Mouse (Mus musculus): ENCODE measurements around the gene Ifitm6.
"Not testable (repeated sequence)": the region's sequence is repeated elsewhere in the genome, so short reads cannot be mapped to it uniquely, and the experiment has no call there.

Ifitm6 gene

DNA sequence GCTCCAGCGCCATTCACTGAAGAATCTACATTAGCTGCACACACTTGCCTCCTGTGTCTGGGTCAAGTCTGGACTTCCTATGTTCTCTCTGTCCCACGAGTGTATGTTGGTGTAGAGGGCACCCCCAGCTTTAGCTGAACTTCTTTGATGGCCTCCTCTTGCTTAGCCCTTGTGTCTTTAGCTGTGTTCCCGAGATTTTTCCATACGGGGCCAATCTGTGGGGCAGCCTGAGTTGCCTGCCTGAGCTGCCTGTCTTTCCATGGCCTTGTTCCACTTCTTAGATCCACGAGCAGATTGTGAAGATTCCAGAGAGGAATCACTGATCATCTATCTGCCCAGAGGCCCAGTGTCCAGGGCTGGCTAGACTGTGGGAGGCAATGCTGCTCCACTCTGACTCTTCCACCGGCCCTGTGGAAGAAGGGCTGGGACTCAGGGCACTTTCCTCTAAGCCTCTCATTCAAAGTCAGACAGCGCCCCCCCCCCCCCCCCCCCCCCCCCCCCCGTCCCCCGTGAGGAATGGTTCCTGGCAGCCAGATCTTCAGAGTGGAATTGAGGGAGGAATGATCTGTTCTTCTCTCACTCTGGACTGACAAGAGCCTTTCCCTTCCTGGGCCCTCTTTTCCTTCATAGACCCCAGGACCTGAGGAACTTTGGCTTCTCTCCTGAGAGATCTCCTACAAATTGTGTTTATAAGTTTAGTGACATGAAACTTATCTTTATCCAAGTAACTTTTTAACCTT is 23.3 kb upstream of the Ifitm6 start:
- peak; percentile 36 to 51 for DNase-seq

DNA sequence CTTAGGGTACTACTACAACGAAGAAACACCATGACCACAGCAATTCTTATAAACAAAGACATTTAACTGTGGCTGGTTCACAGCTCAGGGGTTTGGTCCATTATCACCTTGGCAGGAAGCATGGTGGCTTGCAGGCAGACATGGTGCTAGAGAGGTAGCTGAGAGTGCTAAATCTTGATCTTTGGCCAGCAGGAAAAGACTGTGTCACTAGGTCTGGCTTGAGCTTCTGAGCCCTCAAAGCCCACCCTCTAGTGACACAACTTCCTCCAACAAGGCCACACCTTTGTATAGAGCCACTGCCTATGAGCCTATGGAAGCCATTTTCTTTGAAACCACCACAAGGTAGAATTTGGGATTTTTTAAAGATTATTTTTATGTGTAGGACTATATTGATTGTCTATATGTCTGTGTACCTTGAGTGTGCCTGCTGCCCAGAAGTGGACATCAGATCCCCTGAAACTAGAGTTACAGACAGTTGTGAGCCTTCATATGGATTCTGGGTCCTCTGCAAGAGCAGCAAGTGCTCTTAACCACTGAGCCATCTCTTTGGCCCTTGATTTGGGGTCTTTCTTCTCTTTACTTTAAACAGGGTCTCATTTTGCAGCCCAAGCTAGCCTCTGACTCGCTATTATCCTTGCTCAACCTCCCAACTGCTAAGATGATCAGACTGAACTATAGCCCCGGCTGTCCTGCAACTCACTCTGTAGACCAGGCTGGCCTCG is 21.8 kb upstream of the Ifitm6 start:
- no peak for DNase-seq

DNA sequence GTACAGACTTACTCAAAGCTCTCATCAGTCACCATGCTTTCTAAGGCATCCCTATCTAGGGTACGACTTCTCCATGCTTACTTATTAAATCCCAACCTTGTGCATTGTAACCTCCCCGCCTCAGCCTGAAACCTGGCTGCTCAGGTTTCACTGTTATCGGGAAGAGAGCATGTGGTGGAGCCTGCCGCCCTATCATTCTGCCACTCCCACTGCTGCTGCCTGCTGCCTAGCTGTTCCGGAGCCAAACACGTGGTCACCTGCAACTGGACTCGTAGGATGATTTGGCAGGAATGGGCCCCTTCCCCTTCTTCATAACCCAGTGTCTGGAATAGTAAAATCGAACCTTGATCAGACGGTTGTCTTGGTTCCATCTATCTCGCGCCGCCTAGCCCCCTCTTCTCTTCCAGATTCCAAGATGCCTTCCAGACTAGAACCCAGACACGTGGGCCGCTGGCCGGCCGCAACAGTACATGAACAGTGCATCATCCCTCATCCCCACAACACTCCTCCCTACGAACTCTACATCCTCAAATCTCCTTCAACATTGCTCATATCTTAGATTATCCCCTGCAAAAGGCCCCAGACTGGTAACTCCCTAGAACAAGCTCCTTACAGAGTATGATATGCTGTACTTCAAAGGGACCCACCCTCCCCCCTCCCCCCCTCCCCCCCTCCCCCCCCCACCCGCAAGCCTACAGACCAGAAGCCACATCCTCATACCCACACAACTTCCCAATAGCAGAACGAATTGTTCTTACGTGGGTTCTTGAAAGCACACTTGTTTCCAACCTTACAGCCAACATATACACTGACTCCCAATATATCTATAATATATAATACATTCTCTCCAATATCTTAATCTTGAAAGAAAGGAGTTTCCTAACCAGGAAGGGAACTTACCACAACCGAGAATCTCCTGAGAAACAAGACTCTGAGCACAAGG is 20.6 kb upstream of the Ifitm6 start:
- no peak for DNase-seq

DNA sequence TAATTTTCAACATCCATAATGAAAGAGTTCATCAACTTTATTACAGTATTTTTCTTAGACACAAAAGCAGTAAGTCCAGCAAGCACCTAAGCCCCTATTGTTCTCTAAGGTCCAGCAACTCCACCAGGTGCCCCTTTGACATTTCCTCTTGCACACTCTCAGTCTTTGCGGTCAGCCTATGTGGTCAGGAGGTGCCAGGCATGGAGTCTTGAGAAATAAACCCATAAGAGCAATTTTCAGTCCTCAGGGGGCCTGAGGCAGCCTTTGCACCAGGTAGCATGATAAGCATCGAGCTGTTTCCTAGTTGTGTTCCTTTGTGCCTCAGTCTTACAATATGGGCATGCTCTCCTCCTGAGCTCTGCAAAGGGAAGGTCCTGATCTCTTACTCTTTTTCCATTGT is 18.9 kb upstream of the Ifitm6 start:
- not testable (repeated sequence) for DNase-seq

DNA sequence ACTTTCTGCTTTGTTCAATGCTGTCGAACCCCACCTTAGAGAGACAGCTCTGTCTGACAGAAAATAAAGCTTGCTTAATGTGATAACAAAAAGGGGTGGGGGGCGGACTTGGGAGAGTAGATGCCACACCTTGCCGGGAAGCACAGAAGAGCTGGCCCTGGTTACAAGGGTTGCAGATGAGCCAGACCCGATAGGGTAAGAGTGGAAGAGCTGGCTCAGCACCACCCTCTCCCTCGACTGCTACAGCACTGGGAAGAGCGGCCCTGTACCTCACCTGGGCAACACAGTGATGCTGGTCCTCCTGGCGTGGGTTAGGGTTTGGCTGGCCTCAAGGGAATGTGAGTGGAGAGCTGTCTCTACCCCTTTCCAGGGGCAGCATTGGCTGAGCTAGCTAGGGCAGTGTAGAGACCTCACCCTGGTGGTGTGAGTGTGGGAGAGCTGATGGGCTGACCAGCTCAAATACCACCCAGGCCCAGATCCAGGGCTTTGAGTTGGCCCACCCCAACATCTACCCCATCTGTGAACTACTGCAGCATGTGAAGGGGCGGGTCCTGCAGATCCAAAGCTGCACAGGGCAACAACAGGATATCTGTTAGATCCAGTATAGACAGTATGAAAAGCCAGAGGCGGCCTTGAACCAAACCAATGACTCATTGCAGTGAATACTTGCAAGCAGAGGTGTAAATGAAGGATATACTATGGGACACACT is 14.9 kb upstream of the Ifitm6 start:
- no peak for DNase-seq

DNA sequence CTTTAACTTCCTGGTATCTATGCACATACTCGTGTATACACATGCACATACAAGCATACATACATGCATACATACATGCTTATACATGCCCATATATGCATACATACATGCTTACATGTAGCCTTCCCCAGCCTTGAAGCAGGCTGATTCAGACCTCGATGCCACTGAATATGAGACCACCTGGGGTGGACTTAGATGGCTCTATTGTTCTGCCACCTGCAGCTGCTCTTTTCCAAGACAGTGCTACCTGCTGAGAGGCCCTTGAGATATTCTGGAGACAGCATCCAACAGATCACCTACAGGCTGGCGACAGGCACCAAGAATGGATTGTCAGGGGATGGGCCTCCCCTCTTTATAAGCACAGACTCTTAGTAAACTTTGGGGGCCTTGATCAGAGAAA is 12.7 kb upstream of the Ifitm6 start:
- no peak for DNase-seq

DNA sequence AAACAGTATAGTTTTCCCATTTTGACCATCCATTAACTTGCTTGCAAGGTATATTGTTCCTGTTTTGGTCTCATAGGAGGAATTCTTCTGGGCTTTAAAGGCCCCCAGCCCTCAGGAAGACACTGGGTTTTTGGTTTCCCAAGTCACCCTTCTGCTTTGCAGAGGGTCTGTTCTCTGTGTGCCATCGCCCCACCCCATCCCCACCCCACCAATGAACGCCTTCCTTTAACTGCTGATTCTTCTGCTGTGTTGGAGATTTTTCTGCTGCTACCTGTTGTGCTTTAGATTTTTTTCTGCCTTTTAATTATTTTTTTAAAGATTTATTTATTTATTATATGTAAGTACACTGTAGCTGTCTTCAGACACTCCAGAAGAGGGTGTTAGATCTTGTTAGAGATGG is 11.1 kb upstream of the Ifitm6 start, which contains the start of gene Gm17387:
TSS of gene Gm17387 (plus strand) at position 301 of the 400 bp plus-strand sequence.
- DNase-seq: no peak

DNA sequence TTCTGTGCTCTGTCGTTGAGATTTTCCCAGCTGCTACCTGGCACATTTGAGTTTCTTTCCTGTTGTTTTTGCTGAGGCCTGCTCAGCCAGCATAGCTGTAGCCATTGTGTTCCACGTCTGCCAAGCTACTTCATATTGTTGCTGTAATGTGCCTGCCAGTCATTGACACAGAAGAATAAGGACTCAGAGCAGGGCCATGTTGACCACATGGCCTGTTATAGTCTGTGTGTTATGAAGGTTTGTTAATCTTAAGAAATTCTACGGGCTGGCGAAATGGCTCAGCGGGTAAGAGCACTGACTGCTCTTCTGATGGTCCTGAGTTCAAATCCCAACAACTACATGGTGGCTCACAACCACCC is 9.0 kb upstream of the Ifitm6 start:
- DNase-seq: no peak

DNA sequence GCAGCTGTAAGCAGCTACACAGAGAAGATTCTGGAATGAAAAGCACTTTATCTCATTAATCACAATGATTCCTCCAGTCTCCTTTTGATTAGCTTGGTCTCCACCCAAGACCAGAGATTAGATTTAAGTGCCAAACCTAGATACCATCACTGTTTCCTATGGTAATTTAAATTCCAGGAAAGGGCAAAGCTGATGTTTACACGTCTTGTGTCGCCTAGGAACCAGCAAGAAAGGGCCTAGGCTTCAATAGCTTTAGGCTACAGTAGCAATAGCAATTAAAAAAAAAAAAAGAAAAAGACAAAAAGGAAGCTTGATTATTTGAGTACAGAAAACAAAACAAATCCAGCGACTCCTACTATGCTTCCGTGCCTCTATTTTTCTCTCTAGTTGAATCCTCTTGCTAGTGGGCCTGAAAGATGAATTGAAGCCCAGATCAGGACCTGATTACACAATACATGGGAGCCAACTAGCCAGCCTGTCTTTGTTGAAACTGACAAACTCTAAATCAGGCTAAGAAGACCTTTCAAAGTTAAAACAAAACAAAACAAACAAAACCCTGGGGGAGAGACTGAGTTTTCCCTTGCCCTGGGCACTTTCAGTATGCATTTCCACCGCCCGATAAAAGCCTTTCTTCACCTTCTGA is 8.5 kb upstream of the Ifitm6 start:
- no peak for DNase-seq

DNA sequence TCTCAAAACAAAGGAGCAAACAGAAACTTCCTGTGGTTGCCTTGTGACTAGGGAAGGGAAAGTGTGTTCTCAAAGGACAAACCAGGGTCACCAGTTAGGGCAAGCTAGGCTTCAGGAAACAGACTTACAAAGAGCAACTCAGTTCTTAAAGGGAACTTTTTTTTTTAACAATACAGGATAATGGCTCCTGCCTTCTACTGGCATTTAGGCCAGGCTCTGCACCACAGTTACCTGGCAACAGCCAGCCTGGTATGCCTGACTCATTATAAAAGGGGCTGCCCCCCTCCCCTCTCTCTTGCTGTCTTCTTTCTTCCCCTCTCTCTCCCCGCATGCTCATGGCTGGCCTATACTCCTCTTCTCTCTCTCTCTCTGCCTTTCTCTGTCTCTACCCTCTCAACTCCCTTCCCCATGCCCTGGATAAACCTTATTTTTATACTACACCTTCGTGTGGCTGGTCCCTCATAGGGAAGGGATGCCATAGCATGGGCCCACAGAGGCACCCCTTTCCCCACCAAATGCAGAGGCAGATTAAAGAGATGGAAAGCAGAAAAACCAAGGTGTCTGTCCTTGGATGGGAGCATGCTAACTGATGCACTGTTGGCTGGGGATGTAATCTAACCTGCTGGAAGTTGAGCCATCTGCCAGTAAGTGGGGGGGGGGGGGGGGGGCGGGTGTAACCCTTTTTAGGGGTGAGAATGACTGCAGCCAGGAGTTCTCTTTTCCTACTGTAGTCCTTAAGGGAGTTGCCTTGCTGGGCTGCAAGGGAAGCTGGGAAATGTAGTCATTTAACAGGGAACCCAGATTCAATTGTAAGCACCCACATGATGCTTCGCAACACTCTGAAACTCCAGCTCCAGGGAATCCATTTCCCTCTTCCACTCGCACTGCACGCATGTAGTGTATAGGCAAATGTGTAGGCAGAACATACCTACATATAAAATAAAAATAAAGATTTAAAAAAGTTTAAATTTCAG is 7.4 kb upstream of the Ifitm6 start:
- DNase-seq: no peak

DNA sequence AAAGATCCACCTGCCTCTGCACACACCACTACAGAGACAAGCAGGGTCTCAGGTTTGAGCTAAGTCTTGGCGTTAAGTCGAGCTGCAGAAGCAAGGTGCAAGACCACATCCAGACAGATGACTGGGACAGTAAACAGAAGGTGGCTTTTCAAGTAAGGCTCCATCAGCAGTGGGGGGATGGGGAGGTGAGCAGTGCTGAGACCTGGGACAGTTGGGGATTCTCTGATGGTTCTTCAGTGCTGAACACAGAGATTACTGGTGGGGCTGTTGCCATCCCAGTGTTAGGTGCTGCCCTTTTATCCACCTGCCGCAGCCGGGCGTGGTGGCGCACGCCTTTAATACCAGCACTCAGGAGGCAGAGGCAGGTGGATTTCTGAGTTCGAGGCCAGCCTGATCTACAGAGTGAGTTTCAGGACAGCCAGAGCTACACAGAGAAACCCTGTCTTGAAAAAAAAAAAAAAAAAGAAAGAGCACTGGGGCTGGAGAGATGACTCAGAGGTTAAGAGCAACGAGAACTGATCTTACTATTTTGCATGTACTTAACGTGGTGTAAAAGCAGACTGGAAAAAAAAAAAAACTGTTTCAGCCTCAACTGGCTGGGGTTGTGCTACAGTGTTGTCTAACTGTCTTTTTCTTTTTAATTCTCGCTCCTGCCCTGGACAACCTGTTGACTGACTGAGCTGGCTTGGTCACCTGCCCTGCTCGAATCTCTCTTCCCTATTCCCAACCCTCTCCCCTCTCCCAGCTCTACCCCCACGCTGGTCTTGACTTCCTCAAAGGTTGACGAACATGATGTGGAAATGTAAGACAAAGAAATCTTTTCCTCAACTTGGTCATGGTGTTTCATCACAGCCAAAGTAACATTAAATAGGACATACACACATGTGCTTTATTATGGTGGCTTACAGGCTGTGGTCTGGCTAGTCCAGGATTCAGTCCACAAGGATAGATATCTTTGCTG is 4.0 kb upstream of the Ifitm6 start:
- no peak for DNase-seq

DNA sequence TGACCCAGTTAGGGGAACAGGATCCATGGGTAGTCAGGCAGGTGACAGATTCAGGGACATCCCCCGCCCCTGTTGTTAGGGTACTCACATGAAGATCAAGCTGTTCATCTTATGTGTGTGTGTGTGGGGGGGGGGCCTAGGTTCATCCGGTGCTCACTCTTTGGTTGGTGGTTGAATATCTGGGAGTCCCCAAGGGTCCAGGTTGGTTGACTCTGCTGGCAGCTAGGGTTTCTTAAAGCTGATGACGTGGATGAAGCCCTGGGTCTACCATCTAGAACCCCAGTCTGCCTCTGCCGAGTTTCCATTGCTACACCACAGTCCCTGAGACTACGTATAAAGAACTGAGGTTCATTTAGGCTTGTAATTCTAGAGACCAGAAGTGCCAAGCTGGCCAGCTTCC is 1.3 kb upstream of the Ifitm6 start:
- no peak for DNase-seq

DNA sequence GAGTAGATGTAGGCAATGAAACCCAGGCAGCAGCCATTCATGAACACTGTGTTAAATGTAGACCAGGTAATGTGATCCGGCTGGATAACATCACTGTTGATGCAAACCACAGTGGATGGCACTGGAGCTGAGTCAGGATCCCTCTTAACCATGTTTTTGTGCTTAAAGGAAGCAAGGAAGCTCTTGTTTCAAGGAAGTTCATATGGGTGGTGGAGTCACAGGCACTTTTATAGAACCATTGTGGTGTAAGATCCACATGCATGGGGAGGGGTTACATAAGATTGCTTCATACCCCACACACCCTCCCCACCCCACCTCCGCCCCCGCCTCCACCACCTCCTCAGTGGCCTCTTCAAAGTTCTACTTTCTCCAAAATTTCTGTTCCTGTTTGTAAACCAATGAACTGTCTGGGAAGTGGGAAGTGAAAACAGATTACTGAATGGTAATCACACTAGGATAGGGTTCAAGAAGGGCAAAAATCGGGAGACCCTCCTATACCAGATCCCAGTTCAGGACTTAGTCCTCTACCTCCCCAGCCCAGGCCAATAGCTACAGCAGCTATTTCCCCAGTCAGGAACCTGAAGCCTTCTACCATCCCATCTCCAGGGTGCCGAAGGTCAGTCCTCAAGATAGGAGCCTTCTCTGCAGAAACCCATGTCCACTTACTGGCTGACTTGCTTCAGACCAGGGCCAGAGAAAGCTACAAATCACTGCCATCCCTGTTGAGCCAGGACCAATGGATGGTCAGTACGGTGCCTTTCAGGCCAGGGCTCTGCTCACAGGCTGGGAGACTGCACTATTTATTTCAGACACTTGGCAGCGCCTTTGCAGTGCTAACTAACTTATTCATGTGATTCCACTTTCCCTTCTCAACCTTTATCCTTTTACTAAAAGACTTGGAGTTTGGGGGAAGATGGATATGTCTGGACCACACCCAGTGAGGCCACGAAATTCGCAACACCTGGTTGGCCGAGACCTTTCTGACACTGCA is 722 bp downstream of the Ifitm6 start:
- no peak for DNase-seq

DNA sequence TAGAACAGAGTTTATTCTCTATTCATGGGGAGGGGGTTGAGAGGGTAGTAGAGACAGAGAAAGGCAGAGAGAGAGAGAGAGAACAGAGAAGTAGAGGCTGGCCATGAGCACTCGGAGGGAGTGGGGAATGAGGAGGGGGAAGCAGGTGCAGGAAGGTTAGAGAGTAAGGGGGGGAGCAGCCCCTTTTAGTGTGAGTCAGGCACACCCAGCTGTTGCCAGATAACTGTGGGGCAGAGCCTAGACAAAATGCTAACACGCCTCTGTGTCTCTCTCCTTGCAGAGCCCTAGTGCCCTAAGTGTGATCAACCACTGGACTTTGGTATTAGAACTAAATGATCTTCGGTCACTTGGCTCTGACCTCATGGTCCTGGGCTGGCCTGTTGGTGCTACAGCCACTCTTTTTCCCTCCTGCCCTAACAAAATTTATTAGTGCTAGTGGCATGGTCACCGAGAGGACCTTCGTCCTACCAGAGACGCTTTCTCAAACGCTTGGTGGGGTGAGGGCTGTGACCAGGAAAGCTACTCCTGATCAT is 6.4 kb downstream of the Ifitm6 start:
- DNase-seq: no peak

DNA sequence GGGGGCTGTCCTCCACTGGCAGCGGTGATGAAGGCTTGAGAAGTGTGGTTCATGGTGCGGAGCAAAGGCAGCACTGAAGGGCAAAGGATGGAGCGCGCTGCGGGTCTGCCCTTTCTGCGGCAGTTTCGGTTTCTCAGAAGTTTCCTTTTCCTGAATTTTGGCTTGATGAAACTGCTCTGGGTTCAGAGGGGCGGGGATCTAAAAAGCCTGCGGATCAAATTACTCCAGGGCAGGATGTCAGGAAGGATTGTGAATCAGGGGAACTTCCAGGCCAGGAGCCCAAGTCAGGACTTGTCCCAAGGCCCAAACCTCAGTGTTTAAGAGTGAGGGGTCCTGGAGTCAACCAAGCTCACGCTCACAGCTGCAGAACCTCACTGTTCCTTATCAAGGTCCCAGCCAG is 7.1 kb downstream of the Ifitm6 start, which contains the start of gene Ifitm3:
TSS of gene Ifitm3 (minus strand) at position 178 of the 400 bp plus-strand sequence.
- peak; percentile 65 to 75 for DNase-seq

DNA sequence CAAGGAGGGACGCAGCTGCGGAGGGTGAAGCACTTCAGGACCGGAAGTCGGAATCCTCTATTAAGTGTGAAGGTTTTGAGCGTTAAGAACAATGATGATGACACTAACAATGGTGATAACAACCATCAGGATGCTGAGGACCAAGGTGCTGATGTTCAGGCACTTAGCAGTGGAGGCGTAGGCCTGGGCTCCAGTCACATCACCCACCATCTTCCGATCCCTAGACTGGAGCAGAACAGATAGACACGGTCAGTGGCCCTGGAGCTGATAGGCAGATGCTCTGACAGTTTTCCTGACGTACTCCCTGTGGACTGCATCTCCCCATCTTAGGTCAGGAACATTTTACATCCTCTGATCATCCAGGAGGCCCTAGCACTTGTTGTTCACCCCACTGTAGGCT is 8.1 kb downstream of the Ifitm6 start:
- DNase-seq: no peak

DNA sequence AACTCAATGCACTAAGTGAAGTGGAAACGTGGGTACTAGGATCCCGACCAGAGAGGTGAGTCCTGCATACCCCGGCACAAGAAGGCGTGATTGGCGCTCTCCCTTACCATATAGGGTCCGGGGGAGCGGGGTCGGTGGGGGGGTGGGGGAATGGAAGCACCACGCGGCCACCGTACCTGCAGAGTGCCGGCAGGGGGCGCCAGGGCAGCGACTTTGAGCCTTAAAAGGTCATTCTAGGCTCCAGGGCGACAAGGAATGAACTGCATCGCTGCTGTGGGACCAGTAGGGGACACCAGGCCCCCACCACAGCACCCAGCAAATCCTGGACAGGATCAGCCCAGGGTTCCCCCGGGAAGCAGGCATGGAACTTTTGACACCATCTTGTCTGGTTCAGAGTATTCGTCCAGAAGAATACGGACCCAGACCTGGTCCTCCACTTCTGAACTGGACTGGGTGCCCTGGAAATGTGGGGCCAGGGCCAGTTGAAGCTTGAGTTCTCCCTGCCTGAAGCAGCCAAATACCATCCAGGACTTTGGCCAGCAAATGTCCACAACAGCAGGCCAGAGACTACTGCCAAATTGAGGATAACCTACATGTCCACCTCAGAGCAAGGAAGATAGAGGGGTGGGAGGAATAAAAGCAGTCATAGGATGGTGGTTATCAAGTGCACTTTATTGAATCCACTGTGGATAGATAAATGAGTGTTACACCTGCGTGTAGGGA is 8.6 kb downstream of the Ifitm6 start:
- peak; percentile 90 to 94 for DNase-seq

Measured in kidney, postnatal 4 days (tissue).